Mouse (Mus musculus): ENCODE results near the gene Tor1aip1. TPM values are rescaled to one million over a fixed set of nuclear protein-coding genes. Genes with fewer than 3 reads are reported as not detected.

Tor1aip1 gene
- total RNA-seq, 2 experiments from 2014 or later: 98.4 to 125 TPM

DNA sequence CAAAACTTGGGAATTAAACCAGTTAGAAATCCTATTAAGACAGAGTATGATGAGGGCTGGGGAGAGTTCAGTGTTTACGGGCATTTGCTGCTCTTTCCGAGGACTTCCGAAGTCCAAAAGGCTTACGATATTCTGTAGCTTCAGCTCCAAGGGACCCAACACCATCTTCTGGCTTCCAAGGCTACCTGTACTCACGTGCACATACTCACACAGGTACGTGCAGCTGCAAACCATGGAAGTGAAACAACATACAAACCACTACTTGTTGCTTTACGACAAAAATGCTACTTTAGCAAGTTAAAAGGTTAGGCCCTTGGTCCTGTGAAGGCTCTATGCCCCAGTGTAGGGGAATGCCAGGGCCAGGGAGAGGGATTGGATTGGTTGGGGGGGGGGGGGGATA lies 2.4 kb downstream of the Tor1aip1 start:
- DNase-seq: no peak

DNA sequence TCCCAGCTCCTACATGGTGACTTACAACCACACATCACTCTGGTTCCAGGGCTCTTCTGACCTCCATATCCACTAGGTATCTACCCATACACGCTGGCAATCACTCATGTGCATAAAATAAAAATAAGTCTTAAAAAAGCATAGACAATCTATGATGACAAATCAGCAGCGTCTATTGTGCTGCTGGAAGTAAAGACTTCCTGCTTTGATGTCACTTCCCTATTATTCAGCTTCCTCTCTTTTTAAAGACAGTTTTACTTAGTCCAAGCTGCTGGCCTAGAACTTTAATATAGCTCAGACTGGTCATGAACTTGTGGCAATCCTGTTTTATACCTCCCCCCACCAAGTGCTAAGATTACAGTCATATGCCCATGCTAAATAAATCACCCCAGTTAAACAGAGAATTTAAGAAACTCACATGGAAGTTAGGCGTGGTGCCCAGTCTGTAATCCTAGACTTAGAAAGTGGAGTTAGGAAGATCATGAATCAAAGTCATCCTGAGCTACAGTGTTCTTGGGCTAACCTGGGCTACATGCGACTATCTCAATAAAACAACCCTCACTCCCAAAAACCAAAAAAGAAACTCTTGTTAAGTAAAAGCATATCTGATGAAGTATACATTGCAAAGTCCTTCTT lies 7.8 kb downstream of the Tor1aip1 start:
- DNase-seq: no peak

DNA sequence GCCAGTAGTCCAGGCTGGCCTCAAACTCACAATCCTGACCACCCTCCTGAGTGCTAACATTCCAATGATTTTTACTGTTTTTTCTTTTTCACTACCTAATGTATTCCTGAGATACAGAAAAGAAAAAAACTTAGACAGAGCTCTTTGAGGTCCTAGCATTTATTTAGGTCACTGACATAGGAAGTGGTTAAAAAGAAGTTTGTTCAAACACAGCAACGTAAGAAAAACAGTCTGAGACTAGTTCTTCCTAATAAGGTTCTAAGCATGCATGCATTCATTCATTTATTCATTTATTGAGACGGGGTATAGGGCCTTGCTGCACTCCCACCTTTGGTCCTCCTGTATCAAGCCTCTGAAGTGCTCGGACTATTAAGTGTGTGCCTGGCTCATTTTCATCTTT lies 8.4 kb downstream of the Tor1aip1 start:
- DNase-seq: no peak

DNA sequence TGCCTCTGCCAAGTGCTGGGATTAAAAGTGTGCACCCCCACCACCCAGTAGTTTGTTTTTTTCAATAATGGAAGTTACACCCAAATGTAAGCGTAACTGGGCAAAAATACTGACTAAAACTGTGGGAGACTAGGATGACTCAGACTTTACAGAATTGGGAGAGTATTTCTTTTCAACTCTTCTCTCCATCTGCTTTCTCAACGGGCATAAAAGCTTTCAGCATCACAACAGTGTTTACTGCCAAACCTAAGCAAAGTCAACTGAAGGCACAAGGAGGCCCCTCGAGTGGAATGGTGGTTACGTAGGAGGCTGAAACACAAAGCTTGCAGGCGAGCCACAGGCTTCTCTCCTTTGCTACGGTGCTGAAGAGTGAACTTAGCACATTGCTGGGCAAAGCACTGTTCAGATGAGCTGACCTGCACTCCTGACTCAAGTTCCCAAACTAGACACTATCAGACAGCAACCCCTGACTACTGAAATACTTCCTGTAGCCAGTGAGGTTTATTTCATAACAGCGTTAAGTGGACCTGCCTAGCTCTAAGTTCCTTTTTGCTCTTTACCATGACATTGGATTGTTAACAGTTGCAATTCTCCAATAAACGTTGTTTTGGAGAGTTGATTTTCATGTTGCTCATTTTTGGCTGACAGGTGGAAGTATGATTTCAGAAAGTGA lies 11.3 kb downstream of the Tor1aip1 start:
- no peak for DNase-seq

DNA sequence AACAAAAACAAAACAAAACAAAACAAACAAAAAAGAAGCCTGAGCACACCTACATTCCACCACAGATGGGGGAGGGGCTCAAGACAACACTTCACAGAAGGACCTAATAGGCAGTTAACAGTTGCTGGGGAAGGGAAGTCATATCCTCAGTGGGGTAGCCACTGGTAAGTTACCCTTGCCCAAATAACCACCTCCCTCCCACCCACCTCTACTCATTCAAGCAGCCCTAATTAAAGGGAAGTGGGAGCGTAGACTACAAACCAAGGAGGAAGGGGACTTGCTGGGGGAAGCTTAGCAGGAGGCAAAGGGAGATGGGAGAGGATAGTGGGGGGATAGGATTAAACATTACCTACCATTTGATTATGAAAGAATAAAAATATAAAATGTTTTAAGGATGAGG lies 15.9 kb downstream of the Tor1aip1 start:
- no peak for DNase-seq

DNA sequence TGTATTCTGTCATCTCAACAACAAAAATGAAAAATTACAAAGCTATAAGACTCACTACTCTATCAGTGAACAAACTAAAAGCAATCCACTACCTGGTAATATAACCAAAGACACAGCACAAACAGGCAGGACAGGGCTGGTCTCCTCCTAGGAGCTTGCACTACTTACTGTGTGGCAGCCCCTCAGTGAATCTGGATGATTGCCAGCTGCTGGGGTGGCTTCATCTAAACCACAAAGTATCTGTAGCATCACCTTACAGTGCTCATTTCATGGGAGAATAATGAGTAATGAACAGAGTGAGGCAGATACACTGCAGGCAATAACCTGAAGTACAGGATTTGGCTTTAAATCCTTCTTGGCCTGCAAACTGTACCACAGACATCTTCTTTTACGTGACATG lies 16.5 kb downstream of the Tor1aip1 start:
- no peak for DNase-seq

DNA sequence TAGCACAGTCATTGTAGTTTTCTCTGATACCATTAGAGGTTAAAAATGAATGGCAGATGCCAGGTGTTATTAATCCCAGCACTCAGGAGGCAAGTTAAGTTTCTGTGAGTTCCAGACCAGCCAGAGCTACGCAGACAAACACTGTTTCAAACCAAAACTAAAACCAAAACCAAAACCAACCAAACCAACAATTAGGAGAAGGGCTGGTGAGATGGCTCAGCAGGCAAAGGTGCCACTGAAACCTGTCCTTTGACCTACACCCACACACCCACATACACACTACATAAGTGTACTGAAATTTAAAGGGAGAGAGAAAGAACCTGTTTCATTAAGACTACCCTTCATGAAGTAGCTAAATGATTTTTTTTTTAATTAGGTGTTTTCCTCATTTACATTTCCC lies 27.3 kb downstream of the Tor1aip1 start:
- no peak for DNase-seq

DNA sequence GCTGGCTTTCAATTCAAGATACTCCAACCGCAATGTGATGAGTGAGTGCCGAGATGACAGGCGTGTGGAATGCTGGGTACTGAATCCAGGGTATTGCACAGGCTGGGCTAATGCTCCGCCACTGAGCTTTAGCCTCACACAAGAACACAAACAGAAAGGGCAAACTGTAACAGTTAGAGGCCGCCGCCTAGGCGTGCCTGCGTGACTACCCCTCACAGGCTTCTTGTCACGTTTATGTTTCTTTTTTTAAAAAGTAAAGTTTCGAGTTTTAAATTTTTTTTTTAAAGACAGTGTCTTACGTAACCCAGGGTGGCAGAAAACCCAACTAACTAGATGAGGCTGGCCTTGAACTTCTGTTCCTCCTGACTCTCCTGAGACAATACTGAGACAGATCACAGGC lies 30.4 kb downstream of the Tor1aip1 start:
- peak; percentile 20 for DNase-seq

DNA sequence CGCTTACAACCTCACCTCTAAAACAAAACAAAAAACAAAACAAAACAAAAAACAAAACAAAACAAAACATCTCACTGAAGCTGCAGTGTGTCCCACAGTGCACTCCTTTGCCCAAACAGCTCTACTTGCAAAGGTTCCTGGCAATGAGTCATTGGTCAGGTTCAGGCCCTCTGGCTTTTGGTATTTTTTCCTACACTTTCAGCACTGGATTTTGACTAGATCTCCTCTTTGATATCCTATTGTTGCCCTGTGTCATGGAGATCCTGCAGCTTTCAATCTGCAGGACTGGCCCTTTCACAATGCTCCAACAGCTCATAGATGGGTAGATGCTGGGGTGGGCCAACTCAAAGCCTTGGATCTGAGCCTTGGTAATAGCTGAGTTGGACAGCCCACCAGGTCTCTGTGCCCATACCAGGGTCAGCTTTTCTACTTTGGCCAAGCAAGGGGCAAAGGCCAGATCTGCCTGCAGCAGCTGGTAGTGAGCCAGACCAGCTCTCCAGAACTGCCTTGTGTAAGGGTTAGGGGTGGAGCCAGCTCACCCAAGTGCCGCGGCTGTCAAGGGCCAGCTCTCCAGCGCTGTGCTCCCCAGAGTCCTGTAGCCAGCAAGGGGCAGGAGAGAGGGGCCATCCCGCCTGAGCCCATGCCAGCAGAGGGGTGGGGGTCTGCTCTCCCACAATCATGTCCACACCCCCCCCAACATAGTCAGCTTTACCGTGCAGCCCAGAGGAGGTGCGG lies 32.9 kb downstream of the Tor1aip1 start:
- DNase-seq: peak; percentile 58 to 65

DNA sequence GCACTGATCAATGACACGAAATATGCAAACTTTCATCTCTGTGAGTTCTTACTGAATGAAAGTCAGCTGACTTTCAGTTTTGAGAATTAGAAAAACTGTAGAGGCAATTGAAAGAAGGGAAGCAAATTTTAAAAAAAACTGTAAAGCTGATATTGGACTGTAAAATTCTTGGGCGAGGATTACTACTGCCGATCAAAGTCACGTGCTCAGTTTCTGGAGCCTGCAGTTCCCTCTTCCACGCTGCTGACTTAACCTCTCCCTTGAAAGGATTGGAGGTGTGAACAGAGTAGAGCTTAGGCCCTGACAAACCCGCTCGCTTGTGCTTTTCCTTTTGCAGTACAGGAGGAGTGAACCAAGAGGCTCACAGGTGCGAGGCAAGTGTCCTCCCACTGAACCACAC lies 33.9 kb downstream of the Tor1aip1 start:
- no peak for DNase-seq

DNA sequence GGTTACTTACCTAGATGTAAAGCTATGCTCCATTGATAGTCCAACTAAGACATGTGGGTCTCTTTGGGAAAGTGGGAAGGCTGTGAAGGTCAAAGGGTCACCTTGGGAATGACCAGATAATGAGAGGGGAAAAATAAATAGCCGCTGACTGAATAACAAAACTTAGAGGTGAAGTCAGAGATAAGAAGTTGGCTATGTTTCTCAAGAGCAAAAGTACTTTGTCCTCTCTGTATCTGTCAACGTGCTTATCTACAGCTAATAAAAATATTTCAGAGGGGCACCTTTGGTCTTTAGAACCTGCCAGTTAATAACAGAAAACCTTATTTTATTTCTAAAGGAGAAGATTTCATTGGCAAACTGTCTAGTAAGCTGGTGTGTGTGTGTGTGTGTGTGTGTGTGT lies 40.7 kb downstream of the Tor1aip1 start:
- no peak for DNase-seq

DNA sequence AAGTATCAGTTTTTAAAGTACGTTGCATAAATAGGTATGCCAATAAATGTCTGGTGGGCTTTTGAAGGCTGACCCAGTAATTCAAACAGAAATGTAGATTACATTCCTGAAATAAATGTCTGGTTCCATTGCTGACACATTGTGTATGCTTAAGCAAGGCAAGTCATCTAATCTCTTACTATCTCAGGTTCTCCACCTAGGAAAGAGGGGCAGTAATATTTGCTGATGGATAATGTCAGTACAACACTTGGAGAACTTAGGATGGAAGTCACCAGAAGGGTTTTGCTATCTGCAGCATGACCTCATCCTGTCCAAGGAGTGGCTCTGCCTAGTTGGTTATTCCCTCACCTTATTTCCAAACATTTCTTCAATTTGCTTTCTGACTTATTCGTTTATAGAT lies 41.8 kb downstream of the Tor1aip1 start:
- DNase-seq: no peak

DNA sequence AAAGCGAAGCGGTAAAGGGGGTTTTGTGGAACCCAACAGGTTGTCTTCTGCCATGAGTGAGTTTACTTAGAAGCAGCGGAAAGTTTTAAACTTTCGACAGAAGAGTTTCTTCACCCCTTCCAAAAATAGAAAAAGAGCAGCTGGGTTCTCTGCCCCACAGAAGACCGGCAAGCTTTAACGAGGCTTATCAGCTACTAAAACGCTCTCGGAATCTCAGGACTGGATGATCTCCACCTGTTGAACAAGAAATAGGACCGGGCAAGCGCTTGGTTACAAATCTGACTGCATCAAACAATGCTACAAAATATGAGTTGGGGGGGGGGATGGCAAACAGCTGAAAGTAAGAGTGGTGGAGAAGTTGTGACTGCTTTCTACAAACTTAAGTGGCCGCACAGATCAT lies 45.9 kb downstream of the Tor1aip1 start:
- DNase-seq: no peak

DNA sequence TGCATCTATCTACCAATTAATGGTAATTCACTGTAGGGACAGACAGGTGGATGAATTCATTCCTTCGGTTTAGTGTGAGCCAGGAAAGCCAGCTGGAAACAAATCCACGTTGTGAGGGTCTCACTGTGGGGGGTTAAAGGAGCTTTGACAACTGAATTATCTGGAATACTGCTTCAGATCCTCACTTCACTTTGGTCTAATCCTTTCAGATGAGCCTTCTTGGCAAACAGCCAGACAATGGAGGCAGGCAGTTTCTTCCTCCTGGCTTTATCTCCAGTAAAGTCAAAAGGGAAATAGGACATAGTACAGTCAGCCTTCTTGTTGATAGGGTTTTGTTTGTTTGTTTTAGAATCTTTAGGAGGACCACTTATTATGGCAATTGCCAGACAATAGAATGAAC lies 46.9 kb downstream of the Tor1aip1 start:
- no peak for DNase-seq

DNA sequence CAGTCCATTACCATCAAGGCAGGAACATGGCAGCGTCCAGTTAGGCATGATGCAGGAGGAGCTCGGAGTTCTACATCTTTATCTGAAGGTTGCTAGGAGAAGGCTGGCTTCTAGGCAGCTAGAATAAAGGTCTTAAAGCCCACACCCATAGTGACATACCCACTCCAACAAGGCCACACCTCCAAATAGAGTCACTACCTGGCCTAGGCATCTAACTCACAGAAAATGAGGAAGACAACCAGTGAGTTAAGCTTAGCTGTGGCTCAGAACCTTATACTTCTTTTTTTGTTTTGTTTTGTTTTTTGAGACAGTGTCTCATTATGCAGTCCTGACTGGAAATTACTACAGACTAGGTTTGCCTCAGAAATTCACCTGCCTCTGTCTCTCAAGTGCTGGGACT lies 48.7 kb downstream of the Tor1aip1 start:
- no peak for DNase-seq

DNA sequence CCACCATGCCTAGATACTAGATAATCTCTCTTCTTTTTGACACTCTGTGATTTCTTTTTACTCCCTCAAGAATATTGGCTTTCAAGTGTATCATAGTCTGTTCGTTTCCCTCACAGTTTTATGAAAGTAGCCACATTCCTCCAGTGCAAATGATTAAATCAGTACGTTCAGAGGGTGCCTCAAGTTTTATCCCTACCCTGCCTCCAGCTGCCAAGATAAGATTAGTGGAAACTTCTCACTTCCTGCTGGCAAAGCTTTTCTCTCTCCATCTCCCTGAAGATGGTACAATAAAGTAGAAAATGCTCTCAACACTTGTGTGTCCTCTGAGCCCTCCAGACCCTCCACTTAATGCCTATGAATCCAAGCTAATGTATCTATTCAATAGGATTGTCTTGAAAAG lies 61.3 kb downstream of the Tor1aip1 start:
- no peak for DNase-seq

DNA sequence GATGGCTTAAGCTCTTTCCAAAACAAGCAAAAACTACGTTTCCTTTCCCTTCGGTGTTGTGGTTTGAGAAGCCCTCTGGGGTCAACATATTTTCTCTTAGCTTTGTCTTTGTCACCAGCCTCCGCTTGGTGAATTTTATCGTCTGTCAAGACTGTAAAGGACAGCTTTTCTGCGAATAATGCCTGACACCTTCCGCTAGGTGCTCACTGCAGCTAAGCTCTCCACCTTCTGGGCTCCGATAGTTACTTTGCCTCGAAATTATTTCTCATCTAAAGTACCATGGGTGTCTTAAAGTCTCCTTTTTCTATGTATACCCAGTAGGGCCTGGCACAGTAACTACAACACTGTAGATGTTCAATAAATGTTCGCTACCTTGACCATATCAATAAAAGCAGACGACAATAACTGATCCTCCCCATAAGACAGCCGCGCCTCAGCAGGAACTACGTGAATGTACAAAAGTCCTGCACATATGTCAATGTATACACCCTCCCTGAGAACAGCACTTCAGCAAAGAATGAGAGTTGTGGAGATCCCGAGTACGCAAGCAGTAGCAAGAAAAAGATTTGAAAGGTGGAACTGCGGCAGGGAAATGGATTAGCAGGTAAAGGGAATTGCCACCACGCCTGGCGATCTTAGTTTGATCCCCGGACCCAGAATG lies 62.4 kb downstream of the Tor1aip1 start:
- no peak for DNase-seq

DNA sequence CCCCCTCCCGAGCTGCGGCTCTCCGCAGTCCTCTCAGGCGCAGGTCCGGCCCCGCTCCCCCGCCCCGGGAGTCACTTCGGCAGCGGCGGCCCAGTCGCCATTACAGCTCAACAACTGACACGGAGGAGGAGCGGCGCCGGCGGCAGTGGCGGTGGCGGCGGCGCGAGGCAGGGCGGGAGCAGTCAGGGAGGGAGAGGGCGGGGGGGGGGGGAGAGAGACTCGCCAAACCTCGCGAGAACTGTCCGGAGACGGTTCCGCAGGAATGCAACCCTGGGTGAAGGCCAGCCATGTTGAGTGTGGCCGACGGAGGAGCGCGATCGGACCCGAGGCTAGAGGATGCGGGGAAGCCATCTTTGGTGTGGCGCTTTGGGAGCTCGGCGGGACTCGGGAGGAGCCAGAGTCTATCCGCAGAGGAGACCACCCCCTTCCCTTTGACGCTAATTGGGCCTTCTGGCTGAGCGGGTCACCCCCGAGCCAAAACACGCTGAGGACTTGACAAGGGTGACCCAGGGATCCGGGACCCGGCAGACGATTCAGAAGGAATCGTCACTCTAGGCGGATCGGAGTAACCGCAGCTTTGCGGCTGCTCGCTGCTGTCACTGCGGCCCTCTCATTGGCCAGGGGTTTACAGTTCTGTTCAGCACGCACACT lies 63.1 kb downstream of the Tor1aip1 start, which contains the start of gene Cep350:
TSS of gene Cep350 (minus strand) at position 188 of the 651 bp plus-strand sequence.
- peak; percentile 97 to 98 for DNase-seq

DNA sequence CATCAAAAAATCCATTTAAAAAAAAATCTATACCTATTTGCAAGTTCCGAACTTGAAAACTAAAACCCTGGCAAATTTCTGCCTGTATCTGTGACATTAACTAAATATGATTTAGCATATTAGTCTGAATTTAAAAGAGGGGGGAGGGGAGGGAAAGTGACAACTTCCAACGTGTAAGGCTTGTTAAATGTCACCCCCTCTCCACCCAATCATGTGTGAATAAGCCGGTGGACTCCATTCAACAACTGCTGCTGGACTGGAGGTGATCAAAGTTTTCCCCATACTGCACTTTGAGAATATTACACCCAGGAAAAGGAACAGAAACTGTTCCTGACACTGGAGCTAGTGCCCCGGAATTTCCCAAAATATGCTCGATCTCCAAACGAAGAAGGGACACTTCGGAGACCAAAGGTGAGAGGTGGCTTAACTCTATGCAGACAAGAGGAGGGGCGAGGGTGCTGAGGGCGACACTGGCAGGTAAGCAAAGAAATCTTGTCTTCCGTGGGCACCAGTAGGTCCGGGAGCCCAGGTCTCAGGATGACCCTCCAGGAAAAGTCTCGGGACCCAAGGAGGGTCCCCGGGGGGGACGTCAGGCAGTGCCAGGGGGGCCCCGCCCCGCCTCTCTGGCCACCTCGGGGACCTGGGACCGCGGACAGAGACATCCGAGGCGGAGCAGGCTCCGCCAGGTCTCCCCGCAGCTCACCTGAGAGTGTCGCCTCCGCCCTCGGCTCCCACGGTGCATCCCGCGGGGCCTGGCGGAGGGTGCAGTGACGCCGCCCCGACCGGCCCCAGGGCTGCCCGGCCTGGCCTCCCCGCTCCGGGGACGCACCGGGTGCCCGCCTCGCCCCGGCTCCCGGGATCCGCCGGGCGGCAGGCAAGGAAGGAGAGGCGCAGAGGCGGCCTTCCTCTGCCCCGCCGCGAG lies 63.9 kb downstream of the Tor1aip1 start:
- peak; percentile 3 to 61 for DNase-seq
